In genomic region chr2:93522005-93522404, GRCm38 (mm10) we compare ENCODE assay signal across 15 mouse cellular contexts. TPM values are rescaled to one million over a fixed set of nuclear protein-coding genes. Genes with fewer than 3 reads are reported as not detected.
DNase-seq lines count a peak whose midpoint lies in the region; ATAC-seq lines count a peak whose summit lies in the region.
"Had no signal": no experiment of that assay in that cellular context is flagged by ENCODE, and none has a peak within 500 bp of the region (broad histone marks: within the 10 kb centered on the region; RNA-seq: fewer than 3 reads in every experiment).

No protein-coding gene starts in this region.

- H3K4me2 ChIP-seq in heart, embryonic 14.5 days (ENCODE audit: low read length), result peak overlapping the region; percentile 45
- 0 out of 2 replicates have a peak overlapping the region, but pooled peaks have one; percentile 18 for H3K4me2 ChIP-seq in embryonic facial prominence, embryonic 14.5 days (ENCODE audit: low read depth, low read length)
- peak overlapping the region; percentile 21; the same call in 1 of the 2 replicates for H3K4me2 ChIP-seq in neural tube, embryonic 13.5 days

- peaks cover 3 to 7% of the 10 kb centered on the region in 2 experiments; a peak in 2 of 4 replicates for H3K4me1 ChIP-seq in heart, embryonic 14.5 days (ENCODE audit: control insufficient read depth in 2 of 2, insufficient read depth in 2 of 2, low read length in 2 of 2)
- peaks cover 35% of the 10 kb centered on the region for H3K4me1 ChIP-seq in embryonic facial prominence, embryonic 14.5 days (ENCODE audit: control insufficient read depth, insufficient read depth, low read length)
- peaks cover 44% of the 10 kb centered on the region for H3K4me1 ChIP-seq in limb, embryonic 10.5 days
- H3K4me1 ChIP-seq in neural tube, embryonic 13.5 days (replicated peaks), result peaks cover 17% of the 10 kb centered on the region

- ATAC-seq in heart, embryonic 14.5 days (ENCODE audit: insufficient number of reproducible peaks, insufficient read depth, low FRiP score, low read depth), result no peak
- ATAC-seq in embryonic facial prominence, embryonic 14.5 days (ENCODE audit: low read depth), result peak; percentile 69; the same call in 1 of the 2 replicates
- peak; percentile 57 for ATAC-seq in neural tube, embryonic 13.5 days (ENCODE audit: low read depth)

- no peaks in the 10 kb centered on the region for H3K9me3 ChIP-seq in heart, embryonic 14.5 days (ENCODE audit: control insufficient read depth, low read length)
- H3K9me3 ChIP-seq in embryonic facial prominence, embryonic 14.5 days (ENCODE audit: control insufficient read depth, low read length), result no peaks in the 10 kb centered on the region
- no peaks in the 10 kb centered on the region for H3K9me3 ChIP-seq in limb, embryonic 10.5 days (replicated peaks)
- no peaks in the 10 kb centered on the region for H3K9me3 ChIP-seq in neural tube, embryonic 13.5 days

- no peak overlapping the region for H3K4me3 ChIP-seq in heart, embryonic 14.5 days (ENCODE audit: control insufficient read depth in 1 of 2, insufficient read depth in 1 of 2, low read depth in 1 of 2, low read length in 2 of 2)
- H3K4me3 ChIP-seq in embryonic facial prominence, embryonic 14.5 days (ENCODE audit: low read depth, low read length), result no peak overlapping the region
- peak overlapping the region; percentile 17; the same call in 1 of the 2 replicates for H3K4me3 ChIP-seq in limb, embryonic 10.5 days
- no peak overlapping the region for H3K4me3 ChIP-seq in neural tube, embryonic 13.5 days

- H3K27ac ChIP-seq in heart, embryonic 14.5 days (replicated peaks in 1 of 2; ENCODE audit: control insufficient read depth in 1 of 2, insufficient read depth in 1 of 2, low read depth in 2 of 2, low read length in 2 of 2), result no peak overlapping the region
- peak overlapping the region; percentile 66 for H3K27ac ChIP-seq in embryonic facial prominence, embryonic 14.5 days (replicated peaks; ENCODE audit: low read depth, low read length)
- peak overlapping the region; percentile 61 for H3K27ac ChIP-seq in limb, embryonic 10.5 days
- H3K27ac ChIP-seq in neural tube, embryonic 13.5 days (replicated peaks), result peak overlapping the region; percentile 24; the same call in 1 of the 2 replicates

- no peak for DNase-seq in heart, postnatal 4 days
- DNase-seq in embryonic facial prominence, embryonic 14.5 days (ENCODE audit: low spot score), result peak; percentile 84
- DNase-seq in limb, embryonic 10.5 days (ENCODE audit: low spot score), result peak; percentile 73
- DNase-seq in adrenal gland, postnatal 25 days, result no peak
- no peak for DNase-seq in thymus, postnatal 14 days
- DNase-seq: adrenal gland, postnatal 36 days; cerebellum, adult 8-10 months; lung, adult 2 months had no signal

- H3K27me3 ChIP-seq in heart, embryonic 14.5 days (ENCODE audit: control insufficient read depth, insufficient read depth, low read length), result 0 out of 2 replicates have a peak, but pooled peaks cover 4% of the 10 kb centered on the region
- H3K27me3 ChIP-seq in embryonic facial prominence, embryonic 14.5 days (replicated peaks; ENCODE audit: control insufficient read depth, insufficient read depth, low read length), result no peaks in the 10 kb centered on the region
- peaks cover 51% of the 10 kb centered on the region for H3K27me3 ChIP-seq in limb, embryonic 10.5 days (ENCODE audit: low read depth, poor library complexity, severe bottlenecking)
- no peaks in the 10 kb centered on the region for H3K27me3 ChIP-seq in neural tube, embryonic 13.5 days

- H3K36me3 ChIP-seq in heart, embryonic 14.5 days (ENCODE audit: control insufficient read depth, insufficient read depth, low read length), result no peaks in the 10 kb centered on the region
- no peaks in the 10 kb centered on the region for H3K36me3 ChIP-seq in embryonic facial prominence, embryonic 14.5 days (ENCODE audit: control insufficient read depth, insufficient read depth, low read length)
- H3K36me3 ChIP-seq in limb, embryonic 10.5 days, result no peaks in the 10 kb centered on the region
- no peaks in the 10 kb centered on the region for H3K36me3 ChIP-seq in neural tube, embryonic 13.5 days

- WGBS in heart, embryonic 14.5 days, result 25% methylated on average over 16 of the region's 16 CpGs
- WGBS in embryonic facial prominence, embryonic 14.5 days, result 22% methylated on average over 16 of the region's 16 CpGs
- 34% methylated on average over 16 of the region's 16 CpGs for WGBS in limb, embryonic 10.5 days
- 37% methylated on average over 16 of the region's 16 CpGs for WGBS in neural tube, embryonic 13.5 days

- H3K9ac ChIP-seq in heart, embryonic 14.5 days (ENCODE audit: low read length), result no peak overlapping the region
- H3K9ac ChIP-seq in embryonic facial prominence, embryonic 14.5 days (ENCODE audit: low read depth, low read length), result no peak overlapping the region
- H3K9ac ChIP-seq in neural tube, embryonic 13.5 days, result peak overlapping the region; percentile 2; the same call in 1 of the 2 replicates

RNA-seq across cellular contexts. Expression of gene Gm10803, which starts 38.4 kb away (rescaled TPM):
- polyA plus RNA-seq in heart, embryonic 14.5 days (2014; fragmentation: Nextera tagmentation; extraction: Ambion mirVana), result not detected in 2 replicates
- not detected for total RNA-seq in heart, postnatal 4 days (2021)
- not detected in 2 replicates for polyA plus RNA-seq in embryonic facial prominence, embryonic 14.5 days (2014; fragmentation: Nextera tagmentation; extraction: Ambion mirVana)
- not detected in 2 replicates for polyA plus RNA-seq in limb, embryonic 10.5 days (2016; fragmentation: Nextera tagmentation; extraction: Ambion mirVana)
- not detected in 2 replicates for polyA plus RNA-seq in neural tube, embryonic 13.5 days (2015; fragmentation: Nextera tagmentation; extraction: Ambion mirVana)
- not detected in 2 replicates for total RNA-seq in adrenal gland, postnatal 25 days (2021)
- total RNA-seq: adrenal gland, postnatal 36 days; CH12.LX; gastrocnemius, postnatal 4 days; left cerebral cortex, postnatal 14 days; megakaryocyte-erythroid progenitor cell, adult 5-6 weeks had no signal
- polyA plus RNA-seq: intestine, embryonic 14.5 days; lung, adult 2 months had no signal

RNA-seq across cellular contexts. Expression of gene Cd82, which starts 59.1 kb away (rescaled TPM):
- 12.5 and 18.9 TPM in 2 replicates for polyA plus RNA-seq in heart, embryonic 14.5 days (2014; fragmentation: Nextera tagmentation; extraction: Ambion mirVana)
- 10 to 100 TPM; 18.4 to 19.7 TPM for total RNA-seq in heart, postnatal 4 days (2021)
- polyA plus RNA-seq in embryonic facial prominence, embryonic 14.5 days (2014; fragmentation: Nextera tagmentation; extraction: Ambion mirVana), result 46.0 and 46.9 TPM in 2 replicates
- polyA plus RNA-seq in limb, embryonic 10.5 days (2016; fragmentation: Nextera tagmentation; extraction: Ambion mirVana), result 4.1 and 7.2 TPM in 2 replicates
- polyA plus RNA-seq in neural tube, embryonic 13.5 days (2015; fragmentation: Nextera tagmentation; extraction: Ambion mirVana), result 23.9 and 26.8 TPM in 2 replicates
- 43.0 and 54.8 TPM in 2 replicates for total RNA-seq in adrenal gland, postnatal 25 days (2021)

Comparison
In these comparisons a context has a peak if more than half of its experiments do, and no peak if none do; other contexts are left out.
1. H3K27ac ChIP-seq: peak in embryonic facial prominence, embryonic 14.5 days (single experiment), limb, embryonic 10.5 days (single experiment) and neural tube, embryonic 13.5 days (single experiment); none in heart, embryonic 14.5 days (0 of 2).
2. DNase-seq: peak in embryonic facial prominence, embryonic 14.5 days (single experiment) and limb, embryonic 10.5 days (single experiment); none in heart, postnatal 4 days (single experiment), adrenal gland, postnatal 25 days (single experiment) and thymus, postnatal 14 days (single experiment).
3. Peak in every context shown above with its lines, with median percentiles within 50 percentile points of each other: H3K4me2 ChIP-seq.